Mouse (Mus musculus) hindbrain, embryonic 10.5 days (tissue): ENCODE measurements around the gene Arfgap2. TPM values are rescaled to one million over a fixed set of nuclear protein-coding genes. Genes with fewer than 3 reads are reported as not detected.

Experiments
- DNase-seq: peaks from one replicate; pipeline ENCODE4 v3.0.0-alpha.2; 2017; ENCODE audit warnings: low spot score
- H3K27ac ChIP-seq: fragments of 300-500 bp; sonication (generic); 2 replicates; pipeline ENCODE4 v1.5.1; 2016; ENCODE audit warnings: mild to moderate bottlenecking, moderate library complexity
- H3K27me3 ChIP-seq: fragments of 300-500 bp; sonication (generic); 2 replicates; pipeline ENCODE4 v1.6.1; 2016; ENCODE audit warnings: mild to moderate bottlenecking; ENCODE audit not compliant: poor library complexity, insufficient read depth, severe bottlenecking
- H3K36me3 ChIP-seq: fragments of 300-500 bp; sonication (generic); 2 replicates; pipeline ENCODE4 v1.6.1; 2016; ENCODE audit warnings: mild to moderate bottlenecking, moderate library complexity
- H3K4me1 ChIP-seq: fragments of 300-500 bp; sonication (generic); replicated peaks from 2 replicates; pipeline ENCODE4 v1.6.1; 2016; ENCODE audit warnings: mild to moderate bottlenecking
- H3K4me3 ChIP-seq: fragments of 300-500 bp; sonication (generic); 2 replicates; pipeline ENCODE4 v1.5.1; 2016; ENCODE audit warnings: mild to moderate bottlenecking, moderate library complexity
- H3K9me3 ChIP-seq: fragments of 300-500 bp; sonication (generic); 2 replicates; pipeline ENCODE4 v1.6.1; 2016; ENCODE audit warnings: mild to moderate bottlenecking, moderate library complexity
- WGBS: fragments of 180-500 bp; shearing (Covaris S2); methylation state at CpG from one replicate; pipeline ENCODE4 v1.1.7; 2016; 5-methylcytosine and 5-hydroxymethylcytosine counted together
- polyA plus RNA-seq: library from polyadenylated mRNA; unstranded; fragments of >200 nt; fragmentation: Nextera tagmentation; extraction: Ambion mirVana; gene quantifications from 2 replicates; pipeline ENCODE4 v1.2.1, GENCODE M21; 2016

Gene Arfgap2
- polyA plus RNA-seq, 1 experiment from 2014 or later: 93.6 TPM

- no peaks in the 10 kb centered on the region for H3K27me3 ChIP-seq
- no peak for DNase-seq
- peaks cover 23% of the 10 kb centered on the region for H3K4me1 ChIP-seq
- no peaks in the 10 kb centered on the region for H3K9me3 ChIP-seq
- 94% methylated on average over 8 of the region's 8 CpGs for WGBS
- no peak overlapping the region for H3K4me3 ChIP-seq
- H3K27ac ChIP-seq: no peak overlapping the region
- H3K36me3 ChIP-seq: peaks cover 84% of the 10 kb centered on the region
Observed at GRCm38 (mm10) chr2:91269687-91270133, 4.9 kb downstream of the Arfgap2 start.

GRCm38 (mm10) chr2:91278749-91279371 is 14.1 kb downstream of the Arfgap2 start:
- Histone ChIP-seq H3K4me3 (no peak overlapping the region), H3K27ac (peak overlapping the region; percentile 54; the same call in 1 of the 2 replicates), H3K9me3 (no peaks in the 10 kb centered on the region), H3K27me3 (no peaks in the 10 kb centered on the region), H3K4me1 (peaks cover 24% of the 10 kb centered on the region), H3K36me3 (peaks cover 52% of the 10 kb centered on the region)
- 40% methylated on average over 10 of the region's 10 CpGs for WGBS
- DNase-seq: peak; percentile 74

- WGBS: 85% methylated on average over 2 of the region's 2 CpGs
- H3K4me3 ChIP-seq: no peak overlapping the region
- no peaks in the 10 kb centered on the region for H3K27me3 ChIP-seq
- peaks cover 47% of the 10 kb centered on the region for H3K36me3 ChIP-seq
- DNase-seq: no peak
- H3K4me1 ChIP-seq: peaks cover 24% of the 10 kb centered on the region
- H3K9me3 ChIP-seq: no peaks in the 10 kb centered on the region
- no peak overlapping the region for H3K27ac ChIP-seq
Observed at GRCm38 (mm10) chr2:91279372-91279755, 14.6 kb downstream of the Arfgap2 start.

- Histone ChIP-seq H3K4me3 (no peak overlapping the region), H3K9me3 (no peaks in the 10 kb centered on the region), H3K4me1 (peaks cover 24% of the 10 kb centered on the region), H3K27me3 (no peaks in the 10 kb centered on the region), H3K27ac (no peak overlapping the region), H3K36me3 (peaks cover 27% of the 10 kb centered on the region)
- WGBS: 46% methylated on average over 5 of the region's 5 CpGs
- DNase-seq: no peak
Observed at GRCm38 (mm10) chr2:91281366-91281765, 16.6 kb downstream of the Arfgap2 start.

GRCm38 (mm10) chr2:91283972-91284371 is 19.2 kb downstream of the Arfgap2 start:
- DNase-seq: no peak
- Histone ChIP-seq H3K36me3 (peaks cover 13% of the 10 kb centered on the region), H3K4me1 (peaks cover 21% of the 10 kb centered on the region), H3K4me3 (no peak overlapping the region), H3K9me3 (no peaks in the 10 kb centered on the region), H3K27ac (no peak overlapping the region), H3K27me3 (no peaks in the 10 kb centered on the region)
- WGBS: 89% methylated on average over 3 of the region's 3 CpGs

GRCm38 (mm10) chr2:91284375-91285199 is 19.8 kb downstream of the Arfgap2 start:
- peaks cover 13% of the 10 kb centered on the region for H3K36me3 ChIP-seq
- no peaks in the 10 kb centered on the region for H3K27me3 ChIP-seq
- H3K27ac ChIP-seq: peak overlapping the region; percentile 23; the same call in 1 of the 2 replicates
- no peaks in the 10 kb centered on the region for H3K9me3 ChIP-seq
- H3K4me3 ChIP-seq: no peak overlapping the region
- 71% methylated on average over 13 of the region's 13 CpGs for WGBS
- no peak for DNase-seq
- H3K4me1 ChIP-seq: peaks cover 18% of the 10 kb centered on the region

GRCm38 (mm10) chr2:91285885-91286505 is 21.2 kb downstream of the Arfgap2 start:
- no peaks in the 10 kb centered on the region for H3K9me3 ChIP-seq
- H3K36me3 ChIP-seq: peaks cover 11% of the 10 kb centered on the region
- peaks cover 18% of the 10 kb centered on the region for H3K4me1 ChIP-seq
- no peak overlapping the region for H3K4me3 ChIP-seq
- H3K27me3 ChIP-seq: no peaks in the 10 kb centered on the region
- peak; percentile 77 for DNase-seq
- H3K27ac ChIP-seq: no peak overlapping the region
- 14% methylated on average over 7 of the region's 7 CpGs for WGBS

- H3K4me3 ChIP-seq: no peak overlapping the region
- peaks cover 13% of the 10 kb centered on the region for H3K4me1 ChIP-seq
- H3K27ac ChIP-seq: no peak overlapping the region
- peaks cover 11% of the 10 kb centered on the region for H3K36me3 ChIP-seq
- H3K9me3 ChIP-seq: no peaks in the 10 kb centered on the region
- no peak for DNase-seq
- H3K27me3 ChIP-seq: no peaks in the 10 kb centered on the region
- WGBS: 74% methylated on average over 6 of the region's 6 CpGs
Observed at GRCm38 (mm10) chr2:91287563-91287962, 22.8 kb downstream of the Arfgap2 start.

- DNase-seq: no peak
- WGBS: 77% methylated on average over 12 of the region's 12 CpGs
- Histone ChIP-seq H3K4me3 (no peak overlapping the region), H3K36me3 (peaks cover 11% of the 10 kb centered on the region), H3K27me3 (no peaks in the 10 kb centered on the region), H3K4me1 (peaks cover 8% of the 10 kb centered on the region; the same call in 1 of the 2 replicates), H3K27ac (no peak overlapping the region), H3K9me3 (no peaks in the 10 kb centered on the region)
Observed at GRCm38 (mm10) chr2:91291197-91292007, 26.6 kb downstream of the Arfgap2 start.

- no peak for DNase-seq
- H3K27me3 ChIP-seq: no peaks in the 10 kb centered on the region
- 88% methylated on average over 3 of the region's 3 CpGs for WGBS
- H3K27ac ChIP-seq: no peak overlapping the region
- no peaks in the 10 kb centered on the region for H3K9me3 ChIP-seq
- H3K4me3 ChIP-seq: no peak overlapping the region
- H3K4me1 ChIP-seq: peaks cover 11% of the 10 kb centered on the region; the same call in 1 of the 2 replicates
- H3K36me3 ChIP-seq: no peaks in the 10 kb centered on the region
Observed at GRCm38 (mm10) chr2:91294226-91294625, 29.5 kb downstream of the Arfgap2 start.

GRCm38 (mm10) chr2:91295895-91296294 is 31.1 kb downstream of the Arfgap2 start:
- WGBS: 91% methylated on average over 5 of the region's 5 CpGs
- H3K36me3 ChIP-seq: no peaks in the 10 kb centered on the region

GRCm38 (mm10) chr2:91299156-91299555 is 34.4 kb downstream of the Arfgap2 start:
- no peak overlapping the region for H3K27ac ChIP-seq
- H3K27me3 ChIP-seq: no peaks in the 10 kb centered on the region
- DNase-seq: no peak
- no peaks in the 10 kb centered on the region for H3K9me3 ChIP-seq
- 0 out of 2 replicates have a peak, but pooled peaks cover 5% of the 10 kb centered on the region for H3K4me1 ChIP-seq
- no peak overlapping the region for H3K4me3 ChIP-seq
- 66% methylated on average over 3 of the region's 3 CpGs for WGBS
- peaks cover 9% of the 10 kb centered on the region; the same call in 1 of the 2 replicates for H3K36me3 ChIP-seq

More at GRCm38 (mm10) chr2:91295895-91296294, 31.1 kb downstream of the Arfgap2 start:
- Histone ChIP-seq H3K27ac (no peak overlapping the region), H3K4me1 (peaks cover 13% of the 10 kb centered on the region; the same call in 1 of the 2 replicates), H3K4me3 (no peak overlapping the region), H3K9me3 (no peaks in the 10 kb centered on the region), H3K27me3 (no peaks in the 10 kb centered on the region)
- no peak for DNase-seq
